Mouse (Mus musculus) limb, embryonic 14.5 days (tissue): ENCODE results near the gene 4930412O13Rik. TPM values are rescaled to one million over a fixed set of nuclear protein-coding genes. Genes with fewer than 3 reads are reported as not detected.

Experiments used
- ATAC-seq: fragments of 200-750 bp; cut with Nextera tagmentation; 2 replicates; pipeline ENCODE4 v1.8.0; 2017; ENCODE audit warnings: low read depth, moderate number of reproducible peaks, moderate TSS enrichment; ENCODE audit not compliant: low FRiP score
- DNase-seq: peaks from one replicate; pipeline ENCODE4 v3.0.0-alpha.2; 2015; ENCODE audit warnings: low spot score
- H3K27ac ChIP-seq: fragments of 300-500 bp; sonication (generic); replicated peaks from 2 replicates; pipeline ENCODE4 v1.5.1; 2014; ENCODE audit warnings: low read depth, mild to moderate bottlenecking, low read length, moderate library complexity, mixed read lengths
- H3K27me3 ChIP-seq: fragments of 300-500 bp; sonication (generic); 2 replicates; pipeline ENCODE4 v1.6.1; 2014; ENCODE audit warnings: low read length, mixed read lengths; ENCODE audit not compliant: control insufficient read depth, insufficient read depth
- H3K36me3 ChIP-seq: fragments of 300-500 bp; sonication (generic); 2 replicates; pipeline ENCODE4 v1.6.1; 2014; ENCODE audit warnings: mild to moderate bottlenecking, low read length, moderate library complexity, mixed read lengths; ENCODE audit not compliant: control insufficient read depth, insufficient read depth
- H3K4me1 ChIP-seq: fragments of 300-500 bp; sonication (generic); 2 replicates; pipeline ENCODE4 v1.6.1; 2014; ENCODE audit warnings: antibody characterized with exemption, low read length, mixed read lengths; ENCODE audit not compliant: control insufficient read depth, insufficient read depth
- H3K4me2 ChIP-seq: fragments of 300-500 bp; sonication (generic); replicated peaks from 2 replicates; pipeline ENCODE4 v1.6.1; 2014; ENCODE audit warnings: low read depth, mild to moderate bottlenecking, low read length, moderate library complexity; ENCODE audit not compliant: severe bottlenecking
- H3K4me3 ChIP-seq: fragments of 300-500 bp; sonication (generic); replicated peaks from 2 replicates; pipeline ENCODE4 v1.5.1; 2014; ENCODE audit warnings: low read length
- H3K9ac ChIP-seq: fragments of 300-500 bp; sonication (generic); 2 replicates; pipeline ENCODE4 v1.6.1; 2014; ENCODE audit warnings: mild to moderate bottlenecking, low read depth, low read length, moderate library complexity; ENCODE audit not compliant: severe bottlenecking
- H3K9me3 ChIP-seq: fragments of 300-500 bp; sonication (generic); 2 replicates; pipeline ENCODE4 v1.6.1; 2016; ENCODE audit warnings: low read length; ENCODE audit not compliant: control insufficient read depth
- POLR2A ChIP-seq: fragments of 200-500 bp; IDR thresholded peaks from 2 replicates; pipeline ENCODE4 v1.8.0; 2012; ENCODE audit warnings: inconsistent platforms, mild to moderate bottlenecking, moderate library complexity, borderline replicate concordance; ENCODE audit not compliant: insufficient read depth, insufficient read length; ENCODE audit errors: extremely low read depth
- WGBS: fragments of 180-500 bp; shearing (Covaris S2); extraction: QIAGEN DNeasy Blood & Tissue Kit; methylation state at CpG from one replicate; pipeline ENCODE4 v1.1.7; 2014; 5-methylcytosine and 5-hydroxymethylcytosine counted together
- polyA plus RNA-seq, 2 experiments: library from polyadenylated mRNA; depleted of rRNA in 1 of 2; stranded (reverse) in 1 of 2; unstranded in 1 of 2; fragments of >200 nt; fragmentation: Nextera tagmentation in 1 of 2; extraction: Ambion mirVana in 1 of 2; gene quantifications; 2 replicates each; pipeline versions ENCODE4 v1.2.1 to v1.2.3; 2012 to 2014

4930412O13Rik gene
- polyA plus RNA-seq, 2 experiments = 0.64 TPM; not detected in 1

DNA sequence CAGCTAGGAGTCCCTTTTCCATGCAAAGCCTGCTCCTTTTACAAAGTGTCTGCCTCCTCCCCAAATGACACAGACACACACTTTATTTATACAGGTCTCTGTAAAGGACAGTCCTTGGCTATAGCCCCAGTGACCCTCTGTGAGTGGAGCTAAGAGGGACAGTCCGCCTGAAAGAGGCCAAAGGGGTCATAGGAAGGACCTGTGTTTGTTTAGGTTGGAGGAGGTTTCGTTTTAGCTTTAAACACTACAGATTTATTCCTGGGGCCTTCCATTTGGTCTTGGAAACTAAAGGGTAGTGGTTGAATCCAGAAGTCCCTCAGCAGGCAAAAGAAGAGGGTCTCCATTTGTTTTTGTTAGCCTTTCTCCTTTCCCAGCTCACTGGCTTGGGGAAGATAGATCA lies 7.3 kb upstream of the 4930412O13Rik start:
- ATAC-seq (no peak), DNase-seq (no peak)
- Histone ChIP-seq H3K9me3 (no peaks in the 10 kb centered on the region), H3K27me3 (peaks cover 86% of the 10 kb centered on the region), H3K4me1 (peaks cover 3% of the 10 kb centered on the region), H3K27ac (no peak overlapping the region), H3K4me3 (no peak overlapping the region), H3K4me2 (no peak overlapping the region), H3K36me3 (no peaks in the 10 kb centered on the region), H3K9ac (no peak overlapping the region)
- TF ChIP-seq POLR2A = no peak
- WGBS = 35% methylated on average over 2 of the region's 2 CpGs

DNA sequence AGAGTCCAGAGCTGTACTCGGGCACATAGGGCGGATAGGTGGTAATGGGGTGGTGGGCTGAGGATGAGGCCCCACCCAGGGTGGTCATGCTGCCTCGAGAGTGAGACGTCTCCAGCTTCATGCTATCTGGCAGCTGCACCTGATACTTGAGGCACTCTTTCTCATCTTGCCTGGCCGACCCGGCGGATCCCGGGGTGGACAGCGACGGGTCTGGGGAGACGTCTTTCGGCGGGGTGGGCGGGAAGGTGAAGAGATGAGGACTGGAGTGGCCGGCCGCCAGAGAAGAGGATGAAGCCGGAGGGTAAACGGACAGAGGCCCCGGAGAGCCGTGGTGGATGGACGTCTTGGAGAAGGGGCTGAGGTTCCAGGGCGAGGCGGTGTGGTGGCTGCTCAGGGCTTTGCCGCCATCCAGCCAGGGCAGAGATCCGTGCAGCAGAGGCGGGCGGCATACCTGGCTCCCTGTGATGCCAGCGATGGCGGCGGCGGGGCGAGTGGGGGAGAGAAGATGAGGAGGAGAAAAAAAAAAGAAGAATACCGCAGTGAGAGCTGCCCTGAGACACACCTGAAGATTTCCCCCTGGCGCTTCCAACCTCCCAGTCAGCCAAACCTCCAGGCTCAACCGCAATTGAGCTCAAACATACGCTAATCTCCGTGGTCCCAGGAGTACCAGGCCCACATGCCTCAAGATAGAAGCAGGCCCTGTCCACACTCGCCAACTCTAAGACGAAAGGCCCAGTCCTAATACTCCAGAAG lies 6.4 kb upstream of the 4930412O13Rik start:
- no peak overlapping the region for H3K27ac ChIP-seq
- peak overlapping the region; percentile 10 for H3K4me3 ChIP-seq
- no peaks in the 10 kb centered on the region for H3K9me3 ChIP-seq
- peaks cover 85% of the 10 kb centered on the region for H3K27me3 ChIP-seq
- TF ChIP-seq POLR2A = no peak
- peak overlapping the region; percentile 16; the same call in 1 of the 2 replicates for H3K4me2 ChIP-seq
- ATAC-seq (no peak), DNase-seq (no peak)
- H3K4me1 ChIP-seq = peaks cover 7% of the 10 kb centered on the region
- WGBS = 8% methylated on average over 39 of the region's 39 CpGs
- H3K9ac ChIP-seq = no peak overlapping the region
- no peaks in the 10 kb centered on the region for H3K36me3 ChIP-seq

DNA sequence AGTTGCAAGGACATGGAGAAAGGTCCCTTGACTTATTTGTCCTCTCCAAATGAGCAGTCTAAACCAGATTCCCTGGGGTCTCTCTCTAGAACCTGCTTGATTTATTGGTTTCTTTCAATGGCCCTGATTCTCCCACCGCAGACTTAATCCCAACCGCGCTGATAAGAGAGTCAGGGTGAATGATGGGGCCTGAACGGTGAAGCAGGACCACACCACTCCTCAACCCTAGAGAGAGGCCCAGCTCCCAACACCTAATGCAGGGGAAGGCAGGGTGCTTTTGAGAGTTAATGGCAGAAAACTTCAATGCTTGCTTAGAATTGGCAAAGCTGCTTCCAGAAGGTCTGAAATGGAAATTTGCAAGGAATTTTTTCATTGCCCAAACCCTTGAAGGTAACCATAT lies 5.8 kb upstream of the 4930412O13Rik start:
- Histone ChIP-seq H3K4me2 (peak overlapping the region; percentile 16; the same call in 1 of the 2 replicates), H3K9me3 (no peaks in the 10 kb centered on the region), H3K9ac (no peak overlapping the region), H3K4me3 (peak overlapping the region; percentile 10), H3K4me1 (peaks cover 7% of the 10 kb centered on the region), H3K27ac (no peak overlapping the region), H3K36me3 (no peaks in the 10 kb centered on the region), H3K27me3 (peaks cover 87% of the 10 kb centered on the region)
- no peak for TF ChIP-seq POLR2A
- DNase-seq (no peak), ATAC-seq (no peak)
- 11% methylated on average over 4 of the region's 4 CpGs for WGBS

DNA sequence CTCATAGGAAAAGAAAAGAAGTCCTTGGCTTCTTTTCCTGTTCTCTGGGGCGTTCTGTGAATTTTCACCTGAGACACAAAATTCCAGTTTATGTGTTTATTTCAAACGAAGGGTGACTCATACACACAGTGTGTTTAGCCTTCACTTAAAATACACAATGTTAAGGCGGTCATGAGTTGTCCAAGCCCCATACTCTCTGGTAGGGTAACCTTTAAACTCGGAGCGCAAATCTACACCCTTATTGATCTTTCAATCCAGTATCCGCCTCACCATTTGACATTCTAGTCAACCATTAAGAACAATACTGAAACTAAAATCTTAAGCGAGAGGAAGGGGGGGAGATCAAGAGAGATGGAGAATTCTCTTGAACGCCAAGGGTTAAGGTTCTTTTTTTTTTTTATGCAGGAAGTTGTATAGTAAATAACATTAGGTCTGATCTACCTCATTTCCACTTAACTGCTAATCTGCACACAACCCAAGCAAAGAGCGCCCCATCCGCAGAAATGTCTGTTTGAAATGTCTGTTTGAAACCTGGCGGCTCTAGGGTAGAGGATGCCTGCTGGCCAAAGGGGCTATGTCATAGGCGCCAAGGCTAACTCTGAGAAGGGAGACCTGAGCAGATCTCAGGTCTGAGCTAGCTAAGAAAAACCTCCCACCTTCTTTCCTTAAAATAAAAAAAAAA lies 5.2 kb upstream of the 4930412O13Rik start:
- WGBS = 23% methylated on average over 12 of the region's 12 CpGs
- Histone ChIP-seq H3K27me3 (peaks cover 87% of the 10 kb centered on the region), H3K27ac (no peak overlapping the region), H3K4me3 (peak overlapping the region; percentile 41), H3K4me1 (peaks cover 7% of the 10 kb centered on the region), H3K9ac (no peak overlapping the region), H3K4me2 (0 out of 2 replicates have a peak overlapping the region, but pooled peaks have one; percentile 16), H3K36me3 (no peaks in the 10 kb centered on the region), H3K9me3 (no peaks in the 10 kb centered on the region)
- TF ChIP-seq POLR2A = no peak
- ATAC-seq = no peak
- no peak for DNase-seq

DNA sequence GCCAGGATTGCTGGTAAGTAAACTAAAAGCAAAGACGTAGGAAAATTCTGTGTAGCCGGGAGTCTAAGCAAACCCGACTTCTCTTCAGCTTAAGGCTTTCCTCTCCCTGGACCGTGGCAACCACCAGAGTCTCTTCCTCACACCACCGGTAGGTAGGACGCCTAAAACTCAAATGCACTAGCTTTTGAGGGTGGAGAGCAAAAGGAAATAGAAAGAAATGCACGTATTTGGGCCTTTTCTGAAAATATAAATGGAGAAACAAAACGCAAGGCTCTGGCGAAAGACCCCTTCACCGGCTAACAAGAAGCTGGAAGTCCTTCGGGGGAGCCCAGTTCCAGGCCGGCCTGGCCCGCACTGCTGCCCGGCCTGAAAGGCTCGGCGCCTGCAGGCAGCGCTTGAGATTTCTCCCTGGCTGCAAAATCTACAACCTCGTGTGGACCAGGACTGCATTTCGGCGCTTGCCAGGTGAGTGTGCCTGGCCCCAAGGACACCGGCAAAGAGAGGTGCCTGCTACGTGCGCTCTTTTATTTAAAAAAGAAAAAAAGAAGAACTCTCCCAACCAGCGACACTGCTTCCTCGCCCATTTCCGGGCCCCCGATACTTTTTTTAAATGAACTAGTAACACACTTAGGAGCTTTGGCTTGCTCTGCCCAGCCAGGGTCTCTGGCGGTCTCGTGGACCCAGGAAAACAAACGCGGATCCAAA lies 4.3 kb upstream of the 4930412O13Rik start:
- WGBS = 2% methylated on average over 31 of the region's 31 CpGs
- DNase-seq = no peak
- peaks cover 89% of the 10 kb centered on the region for H3K27me3 ChIP-seq

More for the DNA sequence above, 4.3 kb upstream of the 4930412O13Rik start:
- no peak for ATAC-seq
- TF ChIP-seq POLR2A = no peak
- peaks cover 17% of the 10 kb centered on the region for H3K4me1 ChIP-seq
- H3K36me3 ChIP-seq = no peaks in the 10 kb centered on the region
- no peaks in the 10 kb centered on the region for H3K9me3 ChIP-seq
- peak overlapping the region; percentile 41 for H3K4me3 ChIP-seq
- no peak overlapping the region for H3K27ac ChIP-seq
- peak overlapping the region; percentile 44; the same call in 1 of the 2 replicates for H3K9ac ChIP-seq
- peak overlapping the region; percentile 39 for H3K4me2 ChIP-seq
